Mouse (Mus musculus) embryonic facial prominence, embryonic 11.5 days (tissue): ENCODE measurements around the gene Sfta2. TPM values are rescaled to one million over a fixed set of nuclear protein-coding genes. Genes with fewer than 3 reads are reported as not detected.
A peak's percentile ranks its signal among the peaks of the same experiment; 100 is the strongest.

Experiments
- ATAC-seq: fragments of 200-750 bp; cut with Nextera tagmentation; replicated peaks from 2 replicates; pipeline ENCODE4 v1.8.0; 2017; ENCODE audit warnings: low read depth; ENCODE audit not compliant: insufficient number of reproducible peaks, low FRiP score, low TSS enrichment
- DNase-seq: peaks from one replicate; pipeline ENCODE4 v3.0.0-alpha.2; 2015; ENCODE audit warnings: low spot score
- H3K27ac ChIP-seq: fragments of 300-500 bp; sonication (generic); replicated peaks from 2 replicates; pipeline ENCODE4 v1.5.1; 2014; ENCODE audit warnings: mild to moderate bottlenecking, low read depth, low read length, control low read depth
- H3K27me3 ChIP-seq: fragments of 300-500 bp; sonication (generic); 2 replicates; pipeline ENCODE4 v1.6.1; 2014; ENCODE audit warnings: mild to moderate bottlenecking, low read length, moderate library complexity, mixed read lengths; ENCODE audit not compliant: control insufficient read depth, insufficient read depth
- H3K36me3 ChIP-seq: fragments of 300-500 bp; sonication (generic); replicated peaks from 2 replicates; pipeline ENCODE4 v1.6.1; 2014; ENCODE audit warnings: low read depth, mild to moderate bottlenecking, low read length, moderate library complexity, mixed read lengths; ENCODE audit not compliant: control insufficient read depth, insufficient read depth
- H3K4me1 ChIP-seq: fragments of 300-500 bp; sonication (generic); 2 replicates; pipeline ENCODE4 v1.6.1; 2014; ENCODE audit warnings: low read length, mixed read lengths; ENCODE audit not compliant: control insufficient read depth, insufficient read depth
- H3K4me2 ChIP-seq: fragments of 300-500 bp; sonication (generic); 2 replicates; pipeline ENCODE4 v1.6.1; 2014; ENCODE audit warnings: low read depth, mild to moderate bottlenecking, control low read depth, low read length, moderate library complexity
- H3K4me3 ChIP-seq: fragments of 300-500 bp; sonication (generic); 2 replicates; pipeline ENCODE4 v1.5.1; 2014; ENCODE audit warnings: low read depth, low read length, control low read depth
- H3K9ac ChIP-seq: fragments of 300-500 bp; sonication (generic); replicated peaks from 2 replicates; pipeline ENCODE4 v1.6.1; 2014; ENCODE audit warnings: mild to moderate bottlenecking, control low read depth, low read length
- H3K9me3 ChIP-seq: fragments of 300-500 bp; sonication (generic); replicated peaks from 2 replicates; pipeline ENCODE4 v1.6.1; 2016; ENCODE audit warnings: mild to moderate bottlenecking, low read length, inconsistent platforms, mixed read lengths; ENCODE audit not compliant: control insufficient read depth
- WGBS: fragments of 180-500 bp; shearing (Covaris S2); extraction: QIAGEN DNeasy Blood & Tissue Kit; methylation state at CpG from one replicate; pipeline ENCODE4 v1.1.7; 2014; 5-methylcytosine and 5-hydroxymethylcytosine counted together
- polyA plus RNA-seq: library from polyadenylated mRNA; unstranded; fragments of >200 nt; fragmentation: Nextera tagmentation; extraction: Ambion mirVana; gene quantifications from 2 replicates; pipeline ENCODE4 v1.2.1, GENCODE M21; 2014

Gene Sfta2
- polyA plus RNA-seq, 1 experiment from 2014 or later: not detected

GRCm38 (mm10) chr17:35567150-35567549, 34.2 kb upstream of the Sfta2 start, which contains the start of gene 2300002M23Rik:
Gene 2300002M23Rik (plus strand): TSS chr17:35567450.
- WGBS: 53% methylated on average over 3 of the region's 3 CpGs
- Histone ChIP-seq H3K36me3 (no peaks in the 10 kb centered on the region), H3K4me1 (no peaks in the 10 kb centered on the region), H3K4me2 (no peak within 1 kb of the TSS), H3K9ac (no peak within 1 kb of the TSS), H3K27ac (no peak within 1 kb of the TSS), H3K4me3 (no peak within 1 kb of the TSS), H3K9me3 (no peaks in the 10 kb centered on the region), H3K27me3 (peaks cover 18% of the 10 kb centered on the region)
- no peak for ATAC-seq
- DNase-seq: no peak

DNA sequence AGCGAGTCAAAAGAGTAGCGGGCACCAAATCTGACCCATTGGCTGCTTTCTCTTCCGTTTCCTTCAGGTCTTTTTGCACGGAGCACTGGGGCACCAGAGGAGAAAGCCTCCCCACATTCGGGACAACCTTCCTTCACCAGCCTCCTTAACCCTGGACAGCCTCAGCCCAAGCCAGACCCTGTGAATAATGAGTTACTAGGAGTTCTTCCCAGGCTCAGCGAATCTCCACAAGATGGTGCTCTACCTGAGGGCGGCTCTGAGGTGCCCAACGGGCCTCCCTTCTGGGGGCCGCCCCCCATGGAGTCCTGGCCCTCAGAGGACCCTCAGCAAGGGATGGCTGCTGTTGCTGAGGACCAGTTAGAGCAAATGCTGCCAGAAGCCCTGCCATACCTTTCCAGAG, 33.6 kb upstream of the Sfta2 start:
- Histone ChIP-seq H3K4me2 (no peak overlapping the region), H3K9me3 (no peaks in the 10 kb centered on the region), H3K36me3 (no peaks in the 10 kb centered on the region), H3K9ac (no peak overlapping the region), H3K27ac (no peak overlapping the region), H3K4me1 (no peaks in the 10 kb centered on the region), H3K27me3 (peaks cover 18% of the 10 kb centered on the region), H3K4me3 (no peak overlapping the region)
- no peak for ATAC-seq
- DNase-seq: no peak
- 18% methylated on average over 9 of the region's 9 CpGs for WGBS

DNA sequence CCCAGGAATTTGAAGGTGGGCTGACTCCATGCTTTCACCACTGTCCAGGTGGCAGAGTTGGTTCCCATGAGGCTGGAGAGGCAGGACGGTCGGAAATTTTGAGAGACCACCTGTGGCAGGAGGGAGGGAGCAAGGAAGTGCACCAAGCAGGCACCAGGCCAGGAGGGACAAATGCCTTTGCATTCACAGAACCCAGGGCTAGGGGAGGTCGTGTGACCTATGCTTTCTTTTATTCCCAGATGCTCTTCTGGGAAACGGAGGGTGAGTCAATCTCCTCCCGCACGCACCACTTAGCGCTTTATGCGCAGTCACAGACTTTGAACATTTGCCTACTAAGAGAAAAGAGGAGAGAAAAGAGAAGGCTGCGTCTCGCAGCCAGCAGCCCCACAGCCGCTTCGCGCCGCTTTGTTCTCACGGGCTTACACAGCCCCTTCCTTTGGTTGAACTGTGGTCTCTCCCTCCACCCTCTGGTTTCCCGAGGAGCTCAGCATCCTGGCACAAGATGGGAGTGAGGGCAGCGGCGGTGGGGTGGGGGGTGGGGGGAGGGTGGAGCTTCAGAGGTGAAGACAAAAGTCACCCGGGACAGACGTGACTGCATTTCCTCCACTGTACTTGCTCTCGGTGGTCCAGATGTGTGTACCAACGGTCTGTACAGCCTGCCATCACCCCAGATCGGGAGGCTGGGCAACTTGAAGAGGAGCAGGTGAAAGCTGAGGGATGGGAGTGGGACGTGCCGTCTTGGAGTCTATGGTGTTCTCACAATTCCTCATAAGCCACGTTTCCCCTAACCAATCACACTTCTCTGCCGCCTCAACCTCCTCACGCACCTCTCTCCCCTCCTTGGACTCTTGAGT, 32.0 kb upstream of the Sfta2 start:
- ATAC-seq: 0 out of 2 replicates have a peak, but pooled peaks have one; percentile 37

GRCm38 (mm10) chr17:35570836-35571235, 30.5 kb upstream of the Sfta2 start:
- Histone ChIP-seq H3K27me3 (peaks cover 18% of the 10 kb centered on the region), H3K9me3 (no peaks in the 10 kb centered on the region), H3K4me2 (no peak overlapping the region), H3K4me1 (no peaks in the 10 kb centered on the region), H3K36me3 (no peaks in the 10 kb centered on the region), H3K9ac (no peak overlapping the region), H3K27ac (no peak overlapping the region), H3K4me3 (no peak overlapping the region)
- no peak for ATAC-seq
- no peak for DNase-seq
- WGBS: 79% methylated on average over 14 of the region's 14 CpGs

More for the DNA sequence above, 32.0 kb upstream of the Sfta2 start:
- Histone ChIP-seq H3K27ac (no peak overlapping the region), H3K4me1 (no peaks in the 10 kb centered on the region), H3K4me2 (peak overlapping the region; percentile 49), H3K27me3 (peaks cover 18% of the 10 kb centered on the region), H3K36me3 (no peaks in the 10 kb centered on the region), H3K4me3 (peak overlapping the region; percentile 21), H3K9ac (peak overlapping the region; percentile 32), H3K9me3 (no peaks in the 10 kb centered on the region)
- peak; percentile 43 for DNase-seq
- 2% methylated on average over 28 of the region's 28 CpGs for WGBS

GRCm38 (mm10) chr17:35571477-35571876, 29.9 kb upstream of the Sfta2 start:
- no peaks in the 10 kb centered on the region for H3K36me3 ChIP-seq
- 94% methylated on average over 7 of the region's 7 CpGs for WGBS
- no peaks in the 10 kb centered on the region for H3K4me1 ChIP-seq
- ATAC-seq: no peak
- no peak overlapping the region for H3K9ac ChIP-seq
- no peak overlapping the region for H3K27ac ChIP-seq
- no peak overlapping the region for H3K4me2 ChIP-seq
- no peak overlapping the region for H3K4me3 ChIP-seq
- no peak for DNase-seq
- H3K9me3 ChIP-seq: no peaks in the 10 kb centered on the region
- peaks cover 18% of the 10 kb centered on the region for H3K27me3 ChIP-seq

DNA sequence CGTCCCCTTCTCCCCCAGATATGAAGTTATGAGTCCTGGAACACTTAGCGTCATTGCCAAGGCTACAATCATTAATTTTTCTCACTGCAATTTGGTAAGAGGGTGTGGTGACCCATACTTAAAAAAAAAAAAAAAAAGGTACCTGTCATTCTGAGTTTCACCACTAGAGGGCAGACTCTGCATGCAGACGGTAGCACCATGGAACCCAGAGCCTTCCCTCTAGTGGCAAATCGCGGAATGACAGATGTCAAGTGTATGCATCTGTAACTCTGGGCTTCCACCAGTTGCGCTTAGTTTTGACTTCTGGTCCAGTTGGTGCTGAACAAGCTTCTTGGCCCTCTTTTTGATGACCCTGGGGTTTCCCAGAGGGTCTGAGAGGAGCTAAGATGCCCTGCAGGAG, 23.1 kb upstream of the Sfta2 start:
- no peak overlapping the region for H3K9ac ChIP-seq

GRCm38 (mm10) chr17:35582900-35583299, 18.4 kb upstream of the Sfta2 start:
- no peaks in the 10 kb centered on the region for H3K9me3 ChIP-seq
- H3K4me1 ChIP-seq: no peaks in the 10 kb centered on the region
- H3K4me2 ChIP-seq: no peak overlapping the region
- DNase-seq (peak; percentile 26), ATAC-seq (no peak)
- H3K4me3 ChIP-seq: no peak overlapping the region
- no peaks in the 10 kb centered on the region for H3K27me3 ChIP-seq
- no peak overlapping the region for H3K9ac ChIP-seq
- WGBS: 100% methylated on average over 1 of the region's 1 CpGs
- H3K27ac ChIP-seq: no peak overlapping the region
- no peaks in the 10 kb centered on the region for H3K36me3 ChIP-seq

More for the DNA sequence above, 23.1 kb upstream of the Sfta2 start:
- no peaks in the 10 kb centered on the region for H3K4me1 ChIP-seq
- no peaks in the 10 kb centered on the region for H3K9me3 ChIP-seq
- no peak overlapping the region for H3K4me2 ChIP-seq
- H3K4me3 ChIP-seq: no peak overlapping the region
- peak; percentile 93 for DNase-seq
- no peak overlapping the region for H3K27ac ChIP-seq
- WGBS: 20% methylated on average over 6 of the region's 6 CpGs
- H3K36me3 ChIP-seq: no peaks in the 10 kb centered on the region
- H3K27me3 ChIP-seq: no peaks in the 10 kb centered on the region
- ATAC-seq: no peak

GRCm38 (mm10) chr17:35584330-35584937, 16.9 kb upstream of the Sfta2 start:
- no peaks in the 10 kb centered on the region for H3K4me1 ChIP-seq
- no peak overlapping the region for H3K27ac ChIP-seq
- no peaks in the 10 kb centered on the region for H3K9me3 ChIP-seq
- WGBS: 14% methylated on average over 16 of the region's 16 CpGs
- H3K9ac ChIP-seq: no peak overlapping the region
- no peak overlapping the region for H3K4me2 ChIP-seq
- no peaks in the 10 kb centered on the region for H3K36me3 ChIP-seq
- H3K4me3 ChIP-seq: no peak overlapping the region
- no peaks in the 10 kb centered on the region for H3K27me3 ChIP-seq
- DNase-seq (peak; percentile 89), ATAC-seq (no peak; the same call in 1 of the 2 replicates)
